Mouse (Mus musculus) adrenal gland, postnatal 36 days (tissue): ENCODE results near the gene Frmd6. TPM values are rescaled to one million over a fixed set of nuclear protein-coding genes. Genes with fewer than 3 reads are reported as not detected.

Experiments
- DNase-seq, 2 experiments: peaks; one replicate each; pipeline ENCODE4 v3.0.0; 2021; ENCODE audit warnings: mixed read lengths in 1 of 2
- long read RNA-seq, 2 experiments: library from polyadenylated mRNA; stranded (forward); transcript quantifications; one replicate each; pipeline ENCODE4 v2.0.0; 2021; ENCODE audit warnings: borderline sequencing depth in 2 of 2
- total RNA-seq, 2 experiments: library from RNA; stranded (reverse); gene quantifications; 2 replicates each; pipeline ENCODE4 v1.2.3; 2021

Gene Frmd6
- total RNA-seq: 100 to 1,000 TPM in 1 of 2 experiments, 10 to 100 TPM in 1; 53.2 to 139 TPM
- long read RNA-seq, experiment 1, full-length matches to known transcripts: 3 of 30 reads
- long read RNA-seq, experiment 1, partial matches to known transcripts: 17 of 30 reads
- long read RNA-seq, experiment 1, other reads (novel, unspliced or antisense): 10 of 30 reads
- long read RNA-seq, experiment 2, full-length matches to known transcripts: 2 of 9 reads
- long read RNA-seq, experiment 2, partial matches to known transcripts: 2 of 9 reads
- long read RNA-seq, experiment 2, other reads (novel, unspliced or antisense): 5 of 9 reads

GRCm38 (mm10) chr12:70824729-70825650 lies at the start of gene Frmd6:
Gene Frmd6 (plus strand): TSS chr12:70825514.
- peak; percentile 95 to 96 for DNase-seq

- no peak for DNase-seq
These were observed 49.7 kb upstream of the Frmd6 start for GRCm38 (mm10) chr12:70775609-70776008.

DNA sequence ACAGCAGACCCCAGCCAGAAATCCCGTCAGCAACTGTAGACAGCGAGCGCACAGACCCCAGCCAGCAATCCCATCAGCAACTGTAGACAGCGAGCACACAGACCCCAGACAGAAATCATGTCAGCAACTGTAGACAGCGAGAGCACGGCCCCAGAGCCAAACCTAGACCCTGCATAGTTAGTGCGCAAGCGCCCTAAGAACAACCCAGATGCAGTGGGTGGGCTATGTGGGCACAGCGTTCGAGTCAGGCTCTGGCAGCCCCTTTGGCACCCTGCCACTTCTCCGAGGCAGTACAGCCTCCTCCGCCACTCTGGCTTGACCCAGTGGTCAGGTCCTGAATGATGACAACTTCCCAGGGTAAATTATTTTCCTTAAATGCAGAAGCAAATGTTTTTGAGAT lies 48.6 kb upstream of the Frmd6 start:
- no peak for DNase-seq

- DNase-seq: no peak
These were observed 47.8 kb upstream of the Frmd6 start for GRCm38 (mm10) chr12:70777466-70777865.

DNA sequence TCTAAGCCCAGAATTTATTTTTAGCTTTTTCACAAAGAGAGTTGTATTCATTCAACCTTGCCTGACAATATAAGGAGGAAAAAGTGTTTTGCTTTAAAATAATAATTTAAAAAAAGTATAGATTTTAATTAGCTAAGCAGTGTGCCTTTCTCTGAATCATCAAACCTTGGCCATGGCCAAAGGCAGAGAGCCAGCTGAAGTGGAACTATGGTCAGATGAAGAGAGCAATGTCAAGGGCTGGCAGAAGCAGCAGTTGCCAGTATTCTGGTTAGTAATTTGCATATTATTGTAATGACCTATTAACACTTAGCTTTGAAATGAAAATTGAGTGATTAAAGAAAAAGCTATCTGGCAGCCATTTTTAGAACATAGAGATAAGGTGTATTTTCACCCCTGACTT lies 47.4 kb upstream of the Frmd6 start:
- peak; percentile 75 to 77 for DNase-seq

GRCm38 (mm10) chr12:70778271-70778670 lies 47.0 kb upstream of the Frmd6 start:
- no peak for DNase-seq

DNA sequence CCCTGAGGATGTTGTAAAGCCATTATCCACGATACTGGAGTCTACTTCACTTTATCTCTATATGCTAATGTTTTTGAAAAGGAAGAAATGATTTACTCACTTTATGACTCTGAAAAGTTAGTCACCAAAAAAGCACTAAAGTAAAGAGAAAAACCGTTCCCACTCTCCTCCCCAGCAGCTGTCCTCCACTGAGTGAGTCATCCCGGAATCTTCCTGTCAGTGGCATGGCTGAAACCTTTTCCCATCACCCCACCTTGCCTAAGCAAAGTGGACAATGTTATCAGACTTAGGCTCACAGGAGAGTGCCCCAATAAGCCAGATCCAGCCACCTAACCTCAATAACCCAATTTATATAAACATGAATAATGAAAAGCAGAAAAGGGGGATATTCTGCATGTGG lies 46.6 kb upstream of the Frmd6 start:
- DNase-seq: peak; percentile 75 to 77

- DNase-seq: no peak
These were observed 42.3 kb upstream of the Frmd6 start for GRCm38 (mm10) chr12:70783049-70783448.

DNA sequence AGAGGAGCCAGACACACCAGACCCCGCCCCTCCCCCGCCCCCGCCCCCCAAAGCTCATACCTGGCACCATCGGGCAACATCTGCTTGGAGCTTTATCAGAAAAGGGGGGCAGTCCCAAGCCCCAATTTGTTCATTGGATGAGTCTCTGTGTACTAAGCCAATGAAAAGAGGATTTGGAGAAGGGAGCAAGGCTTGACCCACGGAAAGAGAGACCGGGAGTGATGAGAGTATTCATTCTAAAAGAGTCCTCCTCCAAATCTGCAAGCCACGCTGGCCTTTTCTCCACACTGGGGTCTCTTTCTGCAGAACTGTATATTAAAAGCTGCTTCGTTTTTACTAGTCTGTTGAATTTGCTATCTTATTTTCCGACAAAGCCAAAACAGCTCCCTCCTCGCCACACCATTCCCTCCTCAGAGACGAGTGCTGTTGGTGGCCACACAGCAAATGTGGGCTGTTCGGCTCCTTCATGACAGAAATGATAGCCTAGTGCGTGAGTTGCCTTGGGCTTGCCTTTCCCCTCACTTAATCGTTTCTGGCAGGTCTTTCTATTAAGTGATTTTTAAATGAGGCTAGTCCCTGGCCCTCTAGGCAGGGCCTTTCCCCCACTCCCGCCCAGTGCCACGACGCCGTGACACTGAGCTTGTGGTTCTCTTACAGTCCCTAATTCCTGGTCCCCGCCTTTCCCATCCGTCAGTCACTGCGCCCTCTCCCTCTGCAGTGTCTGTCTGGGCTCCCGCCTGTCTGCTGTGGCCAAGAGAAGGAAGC lies 41.7 kb upstream of the Frmd6 start:
- no peak for DNase-seq

DNA sequence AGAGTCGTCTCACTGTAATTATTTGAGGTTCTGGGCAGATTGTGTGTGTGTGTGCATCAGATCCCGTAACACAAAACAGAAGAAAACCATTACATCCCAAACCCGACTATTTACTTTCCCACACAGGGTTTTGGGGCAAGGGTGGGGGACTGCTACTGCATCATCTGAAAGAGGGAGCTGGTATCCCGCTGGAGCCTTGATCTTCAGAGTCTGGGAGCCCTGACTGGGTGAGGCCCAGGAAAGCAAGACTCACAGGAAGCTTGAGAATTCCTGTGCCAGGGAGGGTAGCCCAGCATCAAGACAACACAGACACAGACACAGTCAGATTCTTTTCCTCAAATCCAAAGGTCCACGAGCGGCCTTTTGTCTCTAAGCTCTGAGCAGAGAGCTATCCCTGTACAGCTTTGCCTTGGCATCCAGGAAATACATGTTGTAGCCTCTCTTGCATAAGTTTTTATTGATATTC lies 41.0 kb upstream of the Frmd6 start:
- DNase-seq: no peak

DNA sequence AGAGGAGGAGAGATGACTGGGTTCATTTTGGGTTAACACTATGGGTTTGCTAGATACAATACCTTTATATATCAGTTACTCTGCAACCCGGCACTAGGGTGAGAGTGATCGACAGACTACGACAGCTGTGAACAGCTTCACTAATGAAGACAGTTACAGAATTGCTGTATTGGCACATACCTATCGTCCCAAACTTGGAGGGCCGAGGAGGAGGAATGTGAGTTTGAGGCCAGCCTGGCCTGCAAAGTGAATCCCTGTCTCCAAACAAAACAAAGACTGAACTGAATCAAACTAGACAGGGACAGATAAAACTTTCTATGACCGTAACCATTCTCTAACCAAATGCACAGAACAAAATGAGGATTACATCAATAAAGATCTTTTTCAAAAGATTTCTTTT lies 36.0 kb upstream of the Frmd6 start:
- DNase-seq: no peak

- DNase-seq: peak in 1 of 2 experiments; percentile 60
These were observed 32.0 kb upstream of the Frmd6 start for GRCm38 (mm10) chr12:70793291-70793690.

DNA sequence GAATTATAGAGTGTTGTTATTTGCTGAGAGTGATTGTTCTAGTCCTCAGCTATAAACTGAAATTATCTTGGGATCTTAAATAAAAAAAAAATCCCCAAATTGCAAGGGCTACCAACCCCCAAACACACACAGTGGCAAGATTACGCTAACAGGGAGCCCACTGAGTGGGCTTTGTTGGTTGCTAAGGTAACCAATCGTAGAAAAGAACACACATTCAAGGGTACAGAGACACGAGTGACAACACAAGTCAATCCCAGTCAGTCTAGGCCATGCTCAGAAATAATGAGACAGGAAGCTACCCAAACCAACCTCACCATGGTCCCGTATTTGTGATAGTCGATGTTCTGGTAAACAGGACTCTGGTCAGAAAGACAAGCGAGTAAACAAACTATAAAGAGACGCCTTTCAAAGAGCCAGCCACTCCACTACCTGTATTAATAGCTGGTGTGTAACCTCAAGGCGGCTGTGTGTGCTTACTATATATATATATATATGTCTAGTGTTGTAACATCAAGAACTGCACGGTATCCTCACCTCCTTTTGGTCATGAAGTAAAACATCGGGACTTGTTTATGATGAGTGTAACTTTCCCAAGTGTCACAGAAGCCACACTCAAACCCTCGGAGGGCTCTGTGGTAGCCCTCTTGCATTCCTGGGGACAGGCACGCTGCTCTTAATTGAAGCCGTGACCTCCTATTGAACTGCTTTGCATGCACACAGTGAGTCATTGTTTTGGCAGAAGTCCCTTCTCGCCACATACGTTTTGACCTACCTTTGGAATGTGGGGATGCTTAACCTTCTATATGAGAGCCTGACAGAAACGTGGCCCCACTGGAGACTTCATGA lies 30.5 kb upstream of the Frmd6 start:
- peak in 1 of 2 experiments; percentile 30 for DNase-seq

GRCm38 (mm10) chr12:70795389-70795711 lies 30.0 kb upstream of the Frmd6 start:
- no peak for DNase-seq

- DNase-seq: peak in 1 of 2 experiments; percentile 19
These were observed 26.8 kb upstream of the Frmd6 start for GRCm38 (mm10) chr12:70798496-70798895.

DNA sequence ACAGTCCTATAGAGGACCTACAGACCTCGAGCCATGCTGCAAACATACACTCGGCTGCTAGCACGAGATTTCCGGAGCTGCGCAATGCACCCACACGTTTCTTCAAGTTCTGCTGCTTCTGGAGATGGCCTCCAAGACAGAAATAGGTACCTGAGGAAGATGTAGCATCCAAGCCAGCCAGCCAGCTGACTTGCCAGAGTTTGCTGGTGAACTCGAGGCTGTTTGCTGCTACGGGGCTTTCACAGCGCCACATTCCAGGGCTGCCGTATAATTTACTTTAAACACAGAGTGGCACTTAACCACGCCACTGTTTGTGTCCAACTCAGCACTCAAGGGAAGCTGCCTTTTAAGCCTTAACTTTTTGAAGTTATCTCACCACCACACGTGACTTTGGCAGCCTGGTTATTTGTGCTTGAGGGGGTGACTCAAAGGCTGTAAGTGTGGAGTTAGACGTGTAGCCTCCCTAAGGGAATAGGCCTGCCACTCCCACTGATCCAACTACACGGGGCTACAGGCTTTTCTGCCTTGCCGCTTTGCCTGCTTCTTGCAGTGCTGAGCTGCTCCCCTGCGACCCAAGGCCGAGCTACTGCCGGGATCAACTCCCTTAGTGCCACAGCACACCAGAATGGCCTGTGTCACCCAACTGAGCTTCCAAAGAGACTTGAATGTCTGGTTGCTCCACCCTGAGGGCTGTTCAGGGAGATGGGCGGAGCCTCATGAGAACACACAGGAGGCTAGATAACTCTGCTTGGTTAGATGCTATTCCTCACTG lies 25.9 kb upstream of the Frmd6 start:
- DNase-seq: peak; percentile 39 to 44

GRCm38 (mm10) chr12:70800086-70800485 lies 25.2 kb upstream of the Frmd6 start:
- no peak for DNase-seq

GRCm38 (mm10) chr12:70801361-70801760 lies 24.0 kb upstream of the Frmd6 start:
- DNase-seq: peak in 1 of 2 experiments; percentile 43

DNA sequence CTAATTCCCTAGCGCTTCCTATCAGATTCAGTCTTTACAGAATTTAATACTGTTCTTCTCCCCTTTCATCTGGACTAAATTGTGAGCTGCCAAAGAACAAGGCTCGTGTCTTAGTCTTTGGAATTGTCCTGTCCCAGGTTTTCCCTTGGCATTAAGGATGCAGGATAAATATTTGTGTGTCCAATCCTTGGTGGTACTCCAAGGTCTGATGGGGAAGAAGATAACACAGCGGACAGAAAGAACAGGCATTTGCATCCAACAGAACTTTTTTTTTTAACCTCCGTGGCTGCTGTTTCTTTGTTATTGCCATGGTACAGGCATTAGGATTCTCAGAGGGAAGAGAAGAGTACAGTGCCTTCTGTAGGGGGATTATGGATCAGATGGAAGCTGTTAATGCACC lies 21.8 kb upstream of the Frmd6 start:
- no peak for DNase-seq

GRCm38 (mm10) chr12:70804989-70805388 lies 20.3 kb upstream of the Frmd6 start:
- DNase-seq: no peak

DNA sequence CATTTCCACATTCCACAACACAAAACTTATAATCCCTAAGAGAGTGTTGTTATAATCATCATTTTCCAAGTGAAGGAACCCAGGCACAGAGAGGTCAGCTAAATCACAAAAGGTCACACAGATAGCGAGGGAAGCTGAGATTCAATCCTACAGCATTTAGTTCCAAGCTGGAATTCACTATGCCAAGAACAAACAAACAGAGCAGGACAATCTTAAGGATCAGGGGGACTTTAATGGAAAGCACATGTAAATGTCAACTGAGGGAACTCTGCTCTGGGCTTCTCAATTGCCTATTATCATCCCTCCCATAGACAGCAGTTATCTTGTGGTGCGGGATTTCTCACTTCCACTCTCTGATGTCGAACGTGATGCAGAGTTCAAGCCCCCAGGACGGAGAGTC lies 17.8 kb upstream of the Frmd6 start:
- no peak for DNase-seq
